Mouse (Mus musculus) right cerebral cortex, adult 2 months (tissue): ENCODE measurements at regions not wholly inside any gene's neighbourhood (a gene's known extent, or its start where the extent isn't known, plus 50 kb on each side); places are given as distances from the start of the nearest gene placed in this dataset.

Experiments used
- DNase-seq, 2 experiments: peaks; one replicate each; pipeline ENCODE4 v3.0.0; 2021 to 2022; ENCODE audit warnings: low spot score in 2 of 2

DNA sequence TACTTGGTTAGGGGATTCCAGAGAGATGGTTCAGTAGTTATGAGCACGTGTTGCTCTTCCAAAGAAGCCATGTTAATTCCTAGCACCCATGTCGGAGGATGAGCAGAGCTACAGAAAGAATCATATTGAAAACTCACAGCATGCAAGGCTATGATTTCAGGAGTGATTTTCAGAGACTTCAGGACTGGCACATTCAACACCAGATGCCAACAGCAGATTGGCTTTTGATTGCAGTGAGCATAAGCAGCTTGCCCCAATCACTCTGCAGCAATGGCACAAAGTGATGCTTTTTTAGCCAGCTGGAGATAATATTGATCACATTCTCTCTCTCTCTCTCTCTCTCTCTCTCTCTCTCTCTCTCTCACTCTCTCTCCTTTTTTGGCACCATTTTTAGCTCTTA is 166.6 kb upstream of the Chrm3 start:
- no peak for DNase-seq

DNA sequence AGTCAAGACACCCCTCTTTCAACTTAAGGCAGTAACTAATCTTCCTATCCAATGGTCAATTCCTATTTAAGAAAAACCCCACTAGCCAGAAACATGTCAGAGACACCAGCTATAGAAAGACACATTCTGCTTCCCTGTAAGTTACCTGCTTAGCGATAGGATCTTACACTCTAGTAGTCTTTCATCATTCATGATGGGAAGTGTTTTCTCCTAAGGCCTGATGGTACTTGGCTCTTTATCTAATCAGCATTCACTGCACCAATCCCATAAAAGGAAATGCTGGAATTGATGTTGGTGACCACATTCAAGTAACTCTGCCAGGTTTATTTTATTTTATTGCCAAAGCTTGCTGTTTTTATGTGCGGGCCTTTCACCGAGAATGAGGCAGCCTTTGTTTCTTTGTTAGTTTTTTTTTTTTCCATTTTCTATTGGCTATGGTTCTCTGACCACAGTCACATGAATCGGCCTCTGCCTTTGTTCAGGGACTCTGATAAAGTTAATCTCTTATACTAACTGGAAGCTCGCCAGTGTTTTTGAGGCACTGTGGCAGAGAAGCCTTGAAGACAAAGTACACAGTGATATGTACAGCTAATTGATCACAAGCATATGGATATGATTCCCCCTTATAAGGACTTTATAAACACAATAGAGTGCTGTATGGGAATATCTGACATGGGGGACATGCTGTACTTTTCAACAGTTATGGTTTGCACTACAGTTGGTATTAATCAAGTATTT is 166.0 kb upstream of the Chrm3 start:
- DNase-seq: no peak

- no peak for DNase-seq
Measured at GRCm38 (mm10) chr13:10504211-10504610, 143.6 kb upstream of the Chrm3 start.

- no peak for DNase-seq
Measured at GRCm38 (mm10) chr13:10455323-10455722, 94.7 kb upstream of the Chrm3 start.

- no peak for DNase-seq
Measured at GRCm38 (mm10) chr13:10454667-10455066, 94.0 kb upstream of the Chrm3 start.

DNA sequence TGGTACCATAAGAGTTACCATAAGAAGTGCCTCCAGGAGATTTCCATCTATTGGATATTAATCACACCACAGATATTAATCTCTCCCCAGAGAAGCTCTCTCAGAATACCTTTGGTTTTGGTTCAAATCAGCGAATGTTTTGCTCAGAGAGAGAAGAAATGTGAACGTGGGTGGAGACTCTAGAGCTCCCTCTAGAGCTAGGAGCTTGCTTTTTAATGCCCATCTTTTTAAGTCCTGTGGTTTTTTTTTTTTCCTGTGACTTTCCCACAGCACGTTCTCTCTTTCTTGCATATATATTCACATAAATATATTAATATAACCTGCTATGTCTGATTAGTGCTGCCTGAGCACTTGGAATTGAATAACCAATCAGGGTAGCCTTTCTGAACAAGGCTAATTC is 90.4 kb upstream of the Chrm3 start:
- DNase-seq: no peak

- DNase-seq: no peak
Measured at GRCm38 (mm10) chr13:10449502-10449901, 88.9 kb upstream of the Chrm3 start.

- no peak for DNase-seq
Measured at GRCm38 (mm10) chr13:10447806-10448205, 87.2 kb upstream of the Chrm3 start.

DNA sequence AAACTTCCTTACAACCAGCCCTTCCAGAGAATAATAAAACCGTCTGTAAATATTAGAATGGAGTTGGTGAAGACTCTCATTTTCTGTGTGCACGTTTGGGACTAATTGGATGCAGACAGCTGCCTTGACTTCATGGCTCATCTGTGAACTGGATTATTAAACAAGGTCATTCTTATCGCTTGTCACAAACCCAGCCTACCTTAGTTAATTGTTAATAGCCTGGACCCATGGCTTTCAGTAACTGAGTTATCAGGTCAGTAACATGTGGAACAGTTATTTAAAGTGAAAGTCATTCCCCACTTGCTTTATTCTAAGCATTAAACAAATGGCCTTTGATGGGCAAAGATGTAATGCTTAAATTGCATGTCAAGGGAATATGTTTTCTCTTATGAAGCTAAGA is 85.0 kb upstream of the Chrm3 start:
- no peak for DNase-seq
